ENCODE assay signal across 30 mouse cellular contexts in genomic region chr2:82572099-82572498, GRCm38 (mm10).
DNase-seq lines count a peak whose midpoint lies in the region; ATAC-seq and TF ChIP-seq lines count a peak whose summit lies in the region.
"Had no signal": no experiment of that assay in that cellular context is flagged by ENCODE, and none has a peak within 500 bp of the region (broad histone marks: within the 10 kb centered on the region; RNA-seq: fewer than 3 reads in every experiment).

No protein-coding gene starts in this region.

- no peak overlapping the region for H3K4me3 ChIP-seq in hindbrain, postnatal 0 days (ENCODE audit: low read length)
- no peak overlapping the region for H3K4me3 ChIP-seq in hindbrain, embryonic 13.5 days
- H3K4me3 ChIP-seq: embryonic facial prominence, embryonic 12.5 days; erythroblast, embryonic 14.5 days; forebrain, embryonic 12.5 days; kidney, embryonic 15.5 days; limb, embryonic 15.5 days had no signal

- no peak overlapping the region for H3K4me2 ChIP-seq in hindbrain, postnatal 0 days (ENCODE audit: low read depth, low read length)
- H3K4me2 ChIP-seq in hindbrain, embryonic 13.5 days: no peak overlapping the region
- H3K4me2 ChIP-seq: embryonic facial prominence, embryonic 12.5 days; forebrain, embryonic 12.5 days; heart, embryonic 11.5 days; kidney, embryonic 15.5 days; limb, embryonic 15.5 days; lung, embryonic 14.5 days had no signal

- no peak overlapping the region for H3K9ac ChIP-seq in hindbrain, postnatal 0 days (replicated peaks; ENCODE audit: low read length)
- no peak overlapping the region for H3K9ac ChIP-seq in hindbrain, embryonic 13.5 days
- H3K9ac ChIP-seq: embryonic facial prominence, embryonic 12.5 days; forebrain, embryonic 12.5 days; kidney, embryonic 15.5 days; limb, embryonic 15.5 days; liver, embryonic 14.5 days; lung, embryonic 14.5 days had no signal

- H3K4me1 ChIP-seq in hindbrain, postnatal 0 days (ENCODE audit: insufficient read depth, low read length): no peaks in the 10 kb centered on the region
- H3K4me1 ChIP-seq in hindbrain, embryonic 13.5 days (replicated peaks): no peaks in the 10 kb centered on the region
- H3K4me1 ChIP-seq: embryonic facial prominence, embryonic 12.5 days; forebrain, embryonic 12.5 days; kidney, embryonic 15.5 days; limb, embryonic 15.5 days had no signal

- no peak for ATAC-seq in cerebellum, adult (ENCODE audit: insufficient number of reproducible peaks, low FRiP score, low TSS enrichment)
- peak; percentile 47; the same call in 1 of the 2 replicates for ATAC-seq in hindbrain, postnatal 0 days
- no peak for ATAC-seq in hindbrain, embryonic 13.5 days (ENCODE audit: low FRiP score)
- ATAC-seq in monocyte, adult 5-6 weeks (replicated peaks; ENCODE audit: insufficient number of reproducible peaks, low FRiP score, low TSS enrichment, poor library complexity, severe bottlenecking): no peak
- ATAC-seq: activated CD4-positive, CD25-positive, alpha-beta regulatory T cell, adult 4 months; intestine, postnatal 0 days had no signal

- H3K27me3 ChIP-seq in hindbrain, postnatal 0 days (ENCODE audit: insufficient read depth, low read length): no peaks in the 10 kb centered on the region
- H3K27me3 ChIP-seq in hindbrain, embryonic 13.5 days: no peaks in the 10 kb centered on the region
- H3K27me3 ChIP-seq: CH12.LX; embryonic facial prominence, embryonic 12.5 days; forebrain, embryonic 12.5 days; kidney, embryonic 15.5 days; limb, embryonic 15.5 days had no signal

- peak; percentile 29 to 31 for DNase-seq in cerebellum, postnatal 10 days
- DNase-seq in hindbrain, postnatal 0 days (ENCODE audit: low spot score): peak; percentile 28
- DNase-seq in Muller cell, postnatal 12 days (ENCODE audit: inconsistent ontology term): peak; percentile 88
- peak; percentile 35 for DNase-seq in retina, embryonic 14.5 days (ENCODE audit: low spot score)
- no peak for DNase-seq in gastrocnemius, adult 18-20 months (ENCODE audit: low spot score)
- DNase-seq: adrenal gland, postnatal 10 days; B cell, adult 2 months; cerebellum, adult 11 months; gastrocnemius, postnatal 14 days; heart, adult 11 months; heart, postnatal 10 days; kidney, postnatal 4 days; lung, embryonic 14.5 days; midbrain, embryonic 14.5 days; right cerebral cortex, postnatal 25 days; spleen, adult 18-20 months had no signal

- H3K36me3 ChIP-seq in hindbrain, postnatal 0 days (ENCODE audit: insufficient read depth, low read length): no peaks in the 10 kb centered on the region
- no peaks in the 10 kb centered on the region for H3K36me3 ChIP-seq in hindbrain, embryonic 13.5 days
- H3K36me3 ChIP-seq: embryonic facial prominence, embryonic 12.5 days; forebrain, embryonic 12.5 days; G1E; kidney, embryonic 15.5 days; limb, embryonic 15.5 days had no signal

- H3K9me3 ChIP-seq in hindbrain, postnatal 0 days (ENCODE audit: low read length): no peaks in the 10 kb centered on the region
- H3K9me3 ChIP-seq in hindbrain, embryonic 13.5 days: no peaks in the 10 kb centered on the region
- H3K9me3 ChIP-seq: embryonic facial prominence, embryonic 12.5 days; forebrain, embryonic 12.5 days; G1E; kidney, embryonic 15.5 days; limb, embryonic 15.5 days had no signal

- TF ChIP-seq CTCF in hindbrain, postnatal 0 days (IDR thresholded peaks at IDR 0.05; ENCODE audit: low read depth): no peak

- WGBS in hindbrain, postnatal 0 days: 78% methylated on average over 2 of the region's 2 CpGs
- 87% methylated on average over 2 of the region's 2 CpGs for WGBS in hindbrain, embryonic 13.5 days

- H3K27ac ChIP-seq in hindbrain, postnatal 0 days: no peak overlapping the region
- H3K27ac ChIP-seq in hindbrain, embryonic 13.5 days: no peak overlapping the region
- H3K27ac ChIP-seq: embryonic facial prominence, embryonic 12.5 days; forebrain, embryonic 12.5 days; kidney, embryonic 15.5 days; limb, embryonic 15.5 days; liver, embryonic 14.5 days had no signal
